Mouse (Mus musculus): Measurements from ENCODE around the gene Aqp8. TPM values are rescaled to one million over a fixed set of nuclear protein-coding genes. Genes with fewer than 3 reads are reported as not detected.

Gene Aqp8
- polyA plus RNA-seq, 1 experiment from 2014 or later: not detected

DNA sequence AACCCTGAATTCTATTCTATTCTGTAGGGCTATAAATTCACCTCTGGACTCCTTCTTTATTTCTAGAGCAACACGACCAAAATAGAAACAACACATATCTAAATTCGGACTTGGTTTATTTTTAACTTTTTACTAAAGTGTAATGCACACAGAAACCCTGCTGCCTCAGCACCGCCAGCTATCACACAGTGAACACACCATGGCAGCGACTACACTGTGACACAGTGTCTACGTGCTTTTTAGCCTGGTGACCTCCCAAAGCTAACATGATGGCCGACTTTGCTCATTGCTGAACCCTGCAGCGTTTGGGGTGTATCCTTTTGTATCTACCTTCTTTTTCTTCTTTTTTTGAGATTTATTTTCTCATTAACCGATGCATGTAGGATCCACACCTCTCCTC is 9.0 kb upstream of the Aqp8 start:
- WGBS (ENCODE audit: missing documents): 86% methylated on average over 8 of the region's 8 CpGs
- Histone ChIP-seq H3K79me2 (ENCODE audit: inconsistent target) (no peaks in the 10 kb centered on the region), H3K27ac (no peak overlapping the region), H3K4me3 (ENCODE audit: inconsistent target) (no peak overlapping the region), H3K36me3 (ENCODE audit: inconsistent target) (no peaks in the 10 kb centered on the region)

DNA sequence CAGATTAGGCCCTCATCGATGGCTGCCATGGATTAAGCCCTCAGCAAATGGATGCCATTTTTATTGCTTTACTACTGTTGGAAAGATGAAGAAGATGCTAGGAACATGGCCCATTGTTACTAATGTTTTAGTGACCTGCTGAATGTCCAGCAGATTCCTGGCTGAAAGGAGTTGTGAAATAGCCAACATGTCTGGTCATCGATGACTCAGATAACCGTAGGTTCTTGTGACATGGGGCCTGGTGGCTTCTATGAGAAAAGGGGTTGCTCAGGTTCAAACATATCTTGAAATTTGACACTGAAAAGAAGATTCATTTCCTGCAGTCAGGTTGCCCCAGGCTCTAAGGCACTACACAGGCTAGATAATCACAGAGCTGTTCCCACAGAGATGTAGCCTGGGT is 7.0 kb upstream of the Aqp8 start:
- H3K36me3 ChIP-seq (ENCODE audit: inconsistent target): no peaks in the 10 kb centered on the region
- WGBS (ENCODE audit: missing documents): 65% methylated on average over 3 of the region's 3 CpGs
- H3K4me3 ChIP-seq (ENCODE audit: inconsistent target): no peak overlapping the region
- H3K27ac ChIP-seq: no peak overlapping the region
- no peaks in the 10 kb centered on the region for H3K79me2 ChIP-seq (ENCODE audit: inconsistent target)

DNA sequence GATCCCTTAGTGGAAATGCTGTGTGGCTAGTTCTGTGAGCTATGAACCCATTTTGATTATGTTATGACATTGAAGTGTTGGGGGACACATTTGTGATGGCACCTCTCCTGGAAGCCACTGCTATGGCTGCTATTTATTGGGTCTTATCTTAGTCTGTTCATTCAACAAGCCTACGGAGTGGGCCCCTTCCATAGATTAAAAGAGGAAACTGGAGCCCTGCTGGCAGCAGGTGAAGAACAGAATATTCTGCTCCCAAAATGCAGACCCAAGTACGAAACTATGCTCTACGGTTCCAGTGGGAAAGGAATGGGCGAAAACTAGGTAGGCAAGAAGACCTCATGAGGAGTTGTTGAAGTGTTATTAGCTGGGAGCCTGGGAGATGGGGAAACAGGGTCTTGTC is 3.8 kb upstream of the Aqp8 start:
- no peaks in the 10 kb centered on the region for H3K79me2 ChIP-seq (ENCODE audit: inconsistent target)
- H3K36me3 ChIP-seq (ENCODE audit: inconsistent target): no peaks in the 10 kb centered on the region
- WGBS (ENCODE audit: missing documents): 96% methylated on average over 4 of the region's 4 CpGs
- H3K27ac ChIP-seq: no peak overlapping the region
- H3K4me3 ChIP-seq (ENCODE audit: inconsistent target): no peak overlapping the region

DNA sequence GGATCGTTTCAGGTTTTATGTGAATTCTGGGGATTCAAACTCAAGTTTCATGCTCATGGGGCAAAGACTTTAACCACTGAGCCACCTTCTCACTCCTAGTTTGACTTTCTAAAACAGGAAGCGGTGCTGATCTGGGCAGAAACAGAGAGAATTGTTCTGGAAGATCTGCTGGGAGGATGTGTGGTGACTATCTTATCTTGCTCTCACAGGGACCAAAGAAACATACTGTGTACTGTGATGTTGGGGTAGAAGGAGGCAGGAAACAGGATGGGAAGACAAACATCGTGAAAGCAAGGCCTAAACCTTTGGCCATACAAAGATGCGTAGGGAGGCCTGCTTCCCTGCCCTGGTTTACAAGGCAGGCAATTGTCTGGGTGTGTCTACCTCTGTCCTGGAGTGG is 2.8 kb upstream of the Aqp8 start:
- Histone ChIP-seq H3K36me3 (ENCODE audit: inconsistent target) (no peaks in the 10 kb centered on the region), H3K4me3 (ENCODE audit: inconsistent target) (no peak overlapping the region), H3K27ac (no peak overlapping the region), H3K79me2 (ENCODE audit: inconsistent target) (no peaks in the 10 kb centered on the region)
- WGBS (ENCODE audit: missing documents): 66% methylated on average over 4 of the region's 4 CpGs

DNA sequence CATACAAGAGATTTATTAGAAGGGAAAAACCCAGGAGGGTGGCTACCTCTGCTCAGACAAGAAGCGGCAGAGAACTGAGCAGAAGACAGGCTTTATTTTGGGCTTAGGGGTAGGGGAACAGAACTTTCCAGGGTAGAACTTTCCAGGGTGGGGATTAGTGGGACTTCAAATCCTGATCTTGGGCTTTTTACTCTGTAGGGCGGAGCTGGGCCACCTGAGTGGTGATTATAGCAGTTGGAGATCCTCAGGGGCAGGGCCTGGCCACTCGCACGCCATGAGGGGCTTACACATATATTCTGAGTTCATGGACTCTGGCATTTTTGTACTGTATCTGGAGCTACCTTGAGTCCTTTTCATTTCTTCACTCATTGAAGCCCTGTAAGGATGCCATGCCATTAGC is 775 bp upstream of the Aqp8 start:
- H3K36me3 ChIP-seq (ENCODE audit: inconsistent target): no peaks in the 10 kb centered on the region
- H3K4me3 ChIP-seq (ENCODE audit: inconsistent target): no peak overlapping the region
- 98% methylated on average over 4 of the region's 4 CpGs for WGBS (ENCODE audit: missing documents)
- no peaks in the 10 kb centered on the region for H3K79me2 ChIP-seq (ENCODE audit: inconsistent target)
- H3K27ac ChIP-seq: no peak overlapping the region

DNA sequence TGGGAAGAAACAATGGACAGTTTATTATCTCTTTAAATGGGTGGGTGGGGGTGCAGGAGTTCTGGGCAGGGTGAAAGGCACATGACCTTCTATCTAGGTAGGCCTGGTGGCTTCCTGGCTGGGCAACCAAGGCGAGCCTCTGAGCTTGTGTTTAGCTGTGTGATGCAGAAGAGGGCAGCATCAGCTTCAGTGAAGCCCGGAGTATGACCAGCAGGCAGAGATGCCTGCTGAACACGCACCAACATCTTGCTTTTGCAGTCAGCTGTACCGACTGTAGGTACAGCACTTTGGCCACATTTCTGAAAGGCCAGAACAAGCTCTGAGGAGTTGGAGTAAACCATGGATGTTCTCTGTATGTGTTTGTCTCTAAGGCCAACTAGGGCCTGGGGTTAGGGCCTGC is 1.5 kb downstream of the Aqp8 start:
- whole genome bisulfite sequencing (ENCODE audit: missing documents): 85% methylated on average over 4 of the region's 4 CpGs
- Histone ChIP-seq H3K4me3 (ENCODE audit: inconsistent target) (no peak overlapping the region), H3K27ac (no peak overlapping the region)

DNA sequence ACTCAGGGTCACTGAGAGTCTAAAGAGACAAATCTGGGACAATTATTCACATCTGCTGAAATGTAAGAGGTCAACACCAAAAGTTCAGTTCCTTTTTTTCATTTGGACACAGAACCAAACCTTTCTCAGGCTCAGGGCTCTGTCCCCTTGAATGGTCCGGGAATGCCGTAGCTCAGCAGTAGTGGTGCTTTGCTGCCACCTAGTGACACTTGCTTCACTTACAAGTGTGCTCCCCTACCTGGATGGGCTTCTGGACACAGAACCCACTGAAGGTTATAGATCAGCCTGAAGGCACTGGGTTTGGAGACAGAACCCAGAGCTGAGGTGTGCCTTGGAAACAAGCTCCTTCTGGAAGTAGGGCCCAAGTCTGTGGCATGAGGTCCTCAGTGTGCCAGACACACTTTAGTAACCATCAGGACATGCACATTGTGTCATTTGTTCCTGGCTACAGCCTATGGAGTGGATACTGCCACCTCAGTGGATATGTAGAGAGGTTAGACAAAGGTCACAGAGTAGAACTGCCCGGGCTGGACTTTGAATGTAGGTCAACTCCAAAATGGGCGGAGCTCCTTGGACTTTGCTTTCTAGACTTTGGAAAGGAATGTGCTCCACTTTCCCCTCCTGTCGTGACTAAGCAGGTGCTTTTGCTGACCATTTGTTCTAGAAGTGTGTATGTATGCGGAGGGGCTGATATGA is 3.7 kb downstream of the Aqp8 start:
- 42% methylated on average over 6 of the region's 6 CpGs for WGBS (ENCODE audit: missing documents)
- Histone ChIP-seq H3K27ac (no peak overlapping the region), H3K36me3 (ENCODE audit: inconsistent target) (no peaks in the 10 kb centered on the region), H3K79me2 (ENCODE audit: inconsistent target) (no peaks in the 10 kb centered on the region), H3K4me3 (ENCODE audit: inconsistent target) (no peak overlapping the region)

More for the DNA sequence above, 1.5 kb downstream of the Aqp8 start:
- Histone ChIP-seq H3K36me3 (ENCODE audit: inconsistent target) (no peaks in the 10 kb centered on the region), H3K79me2 (ENCODE audit: inconsistent target) (no peaks in the 10 kb centered on the region)

DNA sequence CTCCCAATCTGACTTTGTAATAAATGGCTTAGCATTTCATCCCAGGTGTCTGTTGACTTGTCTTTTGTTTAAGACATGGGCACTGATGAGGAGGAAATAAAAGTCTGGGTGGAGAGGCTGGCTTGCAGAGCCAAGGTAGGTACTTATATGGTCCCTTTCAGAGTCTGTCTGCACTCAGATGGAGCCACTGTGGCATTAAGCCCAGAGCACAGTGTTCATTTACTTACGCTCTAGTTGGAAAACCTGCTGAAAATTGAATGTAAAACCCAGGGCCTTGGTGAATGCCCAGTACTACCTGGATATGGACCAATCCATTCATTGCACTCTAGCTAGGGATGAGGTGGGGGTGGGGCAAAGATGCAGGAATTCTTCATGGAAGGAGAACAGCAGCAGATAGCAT is 5.9 kb downstream of the Aqp8 start:
- H3K79me2 ChIP-seq (ENCODE audit: inconsistent target): no peaks in the 10 kb centered on the region
- H3K4me3 ChIP-seq (ENCODE audit: inconsistent target): no peak overlapping the region
- no peaks in the 10 kb centered on the region for H3K36me3 ChIP-seq (ENCODE audit: inconsistent target)
- H3K27ac ChIP-seq: no peak overlapping the region
- WGBS (ENCODE audit: missing documents): 91% methylated on average over 1 of the region's 1 CpGs

DNA sequence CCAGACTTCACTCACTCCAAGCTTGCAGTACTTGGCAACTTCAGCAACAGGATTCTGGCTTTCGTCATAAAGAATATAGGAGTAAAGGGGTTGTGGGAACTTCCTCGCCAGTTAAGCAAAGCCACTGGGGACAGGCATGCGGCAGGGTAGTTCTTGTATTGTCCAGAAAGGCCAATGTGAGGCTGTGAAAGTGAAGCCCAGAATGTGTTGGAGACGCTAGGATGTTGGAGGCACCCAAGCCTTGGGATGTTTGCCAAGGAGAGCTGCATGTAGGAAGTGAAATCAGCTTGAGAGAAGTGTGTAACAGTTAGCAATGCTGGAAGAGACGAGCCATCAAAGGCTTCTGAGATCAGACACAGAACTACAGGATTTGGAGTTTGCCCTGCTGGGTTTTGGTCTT is 25.6 kb downstream of the Aqp8 start:
- Histone ChIP-seq H3K36me3 (ENCODE audit: inconsistent target) (no peaks in the 10 kb centered on the region), H3K27ac (no peak overlapping the region), H3K4me3 (ENCODE audit: inconsistent target) (no peak overlapping the region), H3K79me2 (ENCODE audit: inconsistent target) (no peaks in the 10 kb centered on the region)
- WGBS (ENCODE audit: missing documents): 69% methylated on average over 5 of the region's 5 CpGs

DNA sequence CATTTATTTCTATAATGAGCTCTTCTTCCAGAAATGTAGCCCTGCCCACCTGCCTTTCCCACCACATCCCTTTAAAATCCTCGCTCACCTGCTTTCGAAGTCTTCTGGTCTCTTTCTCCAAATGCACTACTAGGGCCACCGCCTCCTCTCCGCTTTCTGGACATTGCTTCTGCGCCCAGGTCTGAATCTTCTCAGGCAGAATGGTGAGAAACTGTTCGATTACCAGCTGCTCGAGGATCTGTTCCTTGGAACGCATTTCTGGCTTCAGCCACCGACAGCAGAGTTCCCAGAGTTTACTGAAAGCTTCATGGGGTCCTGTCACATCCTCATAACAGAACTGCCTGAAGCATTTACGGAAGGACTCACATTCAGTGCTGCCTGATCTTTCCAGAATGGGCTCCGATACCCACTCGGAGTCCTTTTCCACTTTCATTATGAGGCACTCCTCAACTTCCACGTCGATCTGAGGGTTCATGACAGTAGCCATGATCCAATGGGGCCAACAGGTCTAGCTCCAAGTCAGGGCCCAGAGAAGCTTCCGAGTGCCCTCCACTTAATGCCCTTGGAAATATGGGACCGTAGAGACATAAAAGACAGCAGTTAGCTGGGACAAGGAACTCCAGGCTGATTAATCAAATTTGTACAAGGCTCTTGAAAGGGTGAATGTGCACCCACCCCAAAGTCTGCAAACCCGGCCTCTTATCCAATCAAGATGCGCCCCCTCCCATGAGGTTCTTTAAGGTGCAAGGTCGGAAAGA is 37.6 kb downstream of the Aqp8 start:
- no peak overlapping the region for H3K4me3 ChIP-seq (ENCODE audit: inconsistent target)
- no peak overlapping the region for H3K27ac ChIP-seq
- H3K36me3 ChIP-seq (ENCODE audit: inconsistent target): no peaks in the 10 kb centered on the region
- 58% methylated on average over 19 of the region's 19 CpGs for WGBS (ENCODE audit: missing documents)
- no peaks in the 10 kb centered on the region for H3K79me2 ChIP-seq (ENCODE audit: inconsistent target)

DNA sequence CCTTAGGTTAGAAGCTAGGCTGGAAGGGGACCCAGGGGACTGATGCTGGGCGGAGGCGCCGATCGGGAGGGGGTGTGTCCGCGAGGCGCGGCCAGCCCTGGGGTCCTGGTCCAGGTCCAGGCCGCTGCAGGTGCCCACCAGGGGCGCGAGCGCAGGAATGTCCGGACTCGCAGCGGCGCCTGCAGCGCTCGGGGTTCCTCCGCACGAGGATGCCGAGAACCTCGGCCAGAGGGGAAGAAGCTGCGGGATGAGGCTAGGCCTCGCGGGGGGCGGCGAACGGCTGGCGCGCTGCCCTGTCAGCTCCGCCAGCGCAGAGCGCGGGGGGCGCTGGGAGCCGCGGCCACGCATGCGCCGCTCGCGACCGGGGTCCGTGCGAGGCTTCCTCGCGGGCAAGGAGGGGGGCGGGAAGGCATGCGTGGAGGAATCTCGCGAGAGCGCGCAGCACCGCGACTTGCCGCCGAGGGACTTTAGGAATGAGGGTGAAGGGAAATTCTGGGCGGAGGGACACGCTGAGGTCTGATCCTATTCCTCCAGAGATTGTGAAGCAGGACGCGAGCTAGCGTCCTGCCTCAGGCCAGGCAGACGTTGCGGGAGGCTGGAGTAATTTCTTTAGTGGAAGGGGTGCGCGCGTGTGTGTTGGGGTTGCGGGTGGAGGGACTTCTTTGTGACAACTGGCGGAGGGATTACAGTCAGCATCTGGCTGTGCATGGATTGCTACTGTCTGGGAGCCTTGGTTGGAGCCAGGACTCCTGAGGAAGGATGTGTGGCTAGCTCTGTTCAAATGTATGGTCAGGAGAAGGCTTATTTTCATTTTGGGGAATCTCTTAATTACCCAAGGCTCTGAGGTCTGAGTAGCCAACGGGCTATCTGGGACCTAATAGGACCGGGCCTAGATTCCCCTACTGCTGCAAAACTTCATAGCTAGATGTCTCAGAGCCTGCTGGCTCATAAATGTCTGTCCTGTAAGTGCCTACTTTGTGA is 38.4 kb downstream of the Aqp8 start, which contains the start of gene Zkscan2:
Gene Zkscan2 (minus strand): TSS at position 211 of the 981 bp plus-strand sequence.
- H3K36me3 ChIP-seq (ENCODE audit: inconsistent target): no peaks in the 10 kb centered on the region

DNA sequence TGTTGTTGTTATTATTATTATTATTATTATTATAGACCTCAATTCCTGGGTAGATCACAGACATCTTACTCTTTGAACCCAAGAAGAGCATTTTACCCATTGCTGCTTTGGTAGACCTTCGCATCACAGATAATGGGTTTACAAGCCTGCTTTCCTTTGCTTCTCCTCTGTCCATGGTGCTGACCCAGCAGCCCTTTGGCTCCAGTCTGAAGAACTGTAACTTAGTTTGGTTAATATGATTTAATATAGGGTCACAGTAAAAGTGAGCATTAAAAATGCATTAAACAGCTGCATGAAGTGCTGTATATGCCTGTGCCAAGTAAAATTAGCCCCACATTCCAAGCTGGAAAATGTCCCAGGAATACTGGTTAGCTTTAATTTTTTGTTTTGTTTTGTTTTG is 41.3 kb downstream of the Aqp8 start:
- Histone ChIP-seq H3K36me3 (ENCODE audit: inconsistent target) (no peaks in the 10 kb centered on the region), H3K4me3 (ENCODE audit: inconsistent target) (no peak overlapping the region), H3K79me2 (ENCODE audit: inconsistent target) (no peaks in the 10 kb centered on the region), H3K27ac (no peak overlapping the region)
- 38% methylated on average over 1 of the region's 1 CpGs for WGBS (ENCODE audit: missing documents)

More for the DNA sequence above, 38.4 kb downstream of the Aqp8 start, which contains the start of gene Zkscan2:
- no peak within 1 kb of the TSS for H3K27ac ChIP-seq
- WGBS (ENCODE audit: missing documents): 2% methylated on average over 68 of the region's 71 CpGs
- no peak within 1 kb of the TSS for H3K4me3 ChIP-seq (ENCODE audit: inconsistent target)
- H3K79me2 ChIP-seq (ENCODE audit: inconsistent target): no peaks in the 10 kb centered on the region

DNA sequence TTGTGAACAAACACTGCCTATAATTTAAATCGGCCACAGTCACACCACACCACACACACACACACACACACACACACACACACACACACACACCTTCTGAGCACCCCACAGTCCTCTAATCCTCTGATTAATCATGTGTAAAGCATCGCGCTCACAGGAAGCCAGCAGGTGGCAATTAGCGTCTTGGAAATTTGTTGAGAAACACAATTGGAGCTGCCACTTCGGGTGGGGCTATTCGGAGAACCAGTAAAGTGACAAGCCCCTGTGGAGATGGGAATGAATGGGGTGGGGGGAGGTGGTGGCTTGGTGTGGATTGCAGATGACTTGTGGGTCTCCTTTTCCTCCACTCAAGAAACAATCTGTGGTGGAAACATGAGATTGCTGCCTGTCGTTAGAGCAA is 45.9 kb downstream of the Aqp8 start:
- H3K79me2 ChIP-seq (ENCODE audit: inconsistent target): no peaks in the 10 kb centered on the region
- 82% methylated on average over 7 of the region's 7 CpGs for WGBS (ENCODE audit: missing documents)
- no peak overlapping the region for H3K4me3 ChIP-seq (ENCODE audit: inconsistent target)
- no peak overlapping the region for H3K27ac ChIP-seq
- H3K36me3 ChIP-seq (ENCODE audit: inconsistent target): no peaks in the 10 kb centered on the region
